Mouse (Mus musculus): ENCODE measurements around the gene Gm9803.

DNA sequence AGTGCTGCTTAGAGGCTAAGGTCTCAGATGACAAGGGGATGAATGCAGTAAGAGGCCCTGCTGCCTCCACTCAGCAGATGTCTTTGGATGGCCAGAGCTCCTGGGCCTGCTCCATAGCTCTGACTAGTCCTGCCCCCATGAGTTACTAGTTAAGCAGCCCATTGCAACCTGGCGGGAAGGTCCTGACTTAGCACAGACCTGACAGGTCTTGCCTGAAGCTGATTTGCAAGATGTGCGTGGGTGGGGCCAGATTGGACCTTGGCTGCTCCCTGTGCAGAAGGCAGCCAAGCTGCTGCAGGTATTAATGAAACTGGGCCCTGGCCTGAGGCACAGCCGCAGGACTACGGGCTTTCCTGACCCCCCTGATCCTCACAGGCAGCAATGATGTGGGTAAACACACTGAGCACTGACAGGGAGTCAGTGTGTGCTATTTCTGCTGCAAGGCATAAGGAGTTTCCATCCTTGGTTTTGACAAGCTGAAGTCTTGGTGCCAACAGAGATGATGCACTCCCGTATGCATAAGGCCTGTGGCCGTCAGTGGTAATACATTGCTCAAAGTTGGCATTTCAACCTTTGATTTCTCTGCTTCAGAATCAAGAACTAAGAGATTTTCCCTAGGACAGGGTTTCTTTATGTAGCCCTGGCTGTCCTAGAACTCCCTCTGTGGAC, 6.8 kb upstream of the Gm9803 start:
- TF ChIP-seq CTCF (IDR thresholded peaks at IDR 0.05; ENCODE audit: control insufficient read depth, insufficient read depth, insufficient read length) (no peak), CEBPB (IDR thresholded peaks at IDR 0.05; ENCODE audit: low read depth) (no peak), USF1 (IDR thresholded peaks at IDR 0.05; ENCODE audit: low read depth) (no peak), MYOG (IDR thresholded peaks at IDR 0.05; ENCODE audit: control insufficient read depth, extremely low read depth, insufficient read length) (no peak), MYOD1 (IDR thresholded peaks at IDR 0.05; ENCODE audit: control insufficient read depth, insufficient read length, low read depth) (no peak), MAX (IDR thresholded peaks at IDR 0.05) (no peak), FOSL1 (IDR thresholded peaks at IDR 0.05; ENCODE audit: insufficient read depth, low read length, poor library complexity, severe bottlenecking) (no peak)
